ENCODE assay signal across 8 mouse cellular contexts in genomic region chr16:17488478-17489468, GRCm38 (mm10). TPM values are rescaled to one million over a fixed set of nuclear protein-coding genes. Genes with fewer than 3 reads are reported as not detected.
DNase-seq lines count a peak whose midpoint lies in the region; ATAC-seq and TF ChIP-seq lines count a peak whose summit lies in the region.

No protein-coding gene starts in this region.

- H3K4me1 ChIP-seq in lung, embryonic 15.5 days = peaks cover 17% of the 10 kb centered on the region
- peaks cover 13% of the 10 kb centered on the region for H3K4me1 ChIP-seq in hindbrain, embryonic 10.5 days (replicated peaks)
- H3K4me1 ChIP-seq in liver, embryonic 14.5 days (replicated peaks; ENCODE audit: control insufficient read depth in 2 of 2, insufficient read depth in 2 of 2, low read length in 1 of 2) = 0 out of 4 replicates have a peak, but pooled peaks cover 0 to 2% of the 10 kb centered on the region in 2 experiments
- no peaks in the 10 kb centered on the region for H3K4me1 ChIP-seq in stomach, postnatal 0 days (replicated peaks; ENCODE audit: control insufficient read depth, insufficient read depth)

- H3K9ac ChIP-seq in lung, embryonic 15.5 days = no peak overlapping the region; the same call in 1 of the 2 replicates
- H3K9ac ChIP-seq in liver, embryonic 14.5 days (replicated peaks) = no peak overlapping the region
- H3K9ac ChIP-seq in stomach, postnatal 0 days (ENCODE audit: low read length) = peak overlapping the region; percentile 56; the same call in 1 of the 2 replicates

- peak overlapping the region; percentile 78 for H3K4me2 ChIP-seq in lung, embryonic 15.5 days
- H3K4me2 ChIP-seq in liver, embryonic 14.5 days (ENCODE audit: low read depth) = peak overlapping the region; percentile 84
- H3K4me2 ChIP-seq in stomach, postnatal 0 days (replicated peaks; ENCODE audit: low read depth) = peak overlapping the region; percentile 80

- peaks cover 31% of the 10 kb centered on the region for H3K36me3 ChIP-seq in lung, embryonic 15.5 days
- H3K36me3 ChIP-seq in hindbrain, embryonic 10.5 days = peaks cover 42% of the 10 kb centered on the region
- H3K36me3 ChIP-seq in liver, embryonic 14.5 days (replicated peaks; ENCODE audit: control insufficient read depth, insufficient read depth, low read depth) = peaks cover 19% of the 10 kb centered on the region
- peaks cover 8% of the 10 kb centered on the region; the same call in 1 of the 2 replicates for H3K36me3 ChIP-seq in stomach, postnatal 0 days (ENCODE audit: control insufficient read depth, insufficient read depth, low read length)

- DNase-seq in lung, postnatal 25 days (ENCODE audit: low spot score) = no peak
- peak; percentile 38 for DNase-seq in brain, embryonic 14.5 days (ENCODE audit: low read depth)
- peak; percentile 12 for DNase-seq in hindbrain, embryonic 10.5 days (ENCODE audit: low spot score)
- DNase-seq in liver, embryonic 14.5 days (ENCODE audit: low read depth in 3 of 3, low spot score in 3 of 3) = no peak
- DNase-seq in stomach, postnatal 0 days (ENCODE audit: low spot score) = no peak
- DNase-seq in ovary, postnatal 36 days (ENCODE audit: low spot score) = no peak
- DNase-seq in Muller cell, postnatal 12 days (ENCODE audit: inconsistent ontology term) = no peak

- TF ChIP-seq EP300 in liver, embryonic 14.5 days (IDR thresholded peaks at IDR 0.05; ENCODE audit: low read depth) = no peak
- no peak for TF ChIP-seq EP300 in stomach, postnatal 0 days (optimal IDR thresholded peaks at IDR 0.05)

- H3K9me3 ChIP-seq in lung, embryonic 15.5 days = no peaks in the 10 kb centered on the region
- H3K9me3 ChIP-seq in hindbrain, embryonic 10.5 days = no peaks in the 10 kb centered on the region
- no peaks in the 10 kb centered on the region for H3K9me3 ChIP-seq in liver, embryonic 14.5 days (ENCODE audit: control insufficient read depth, low read length)
- H3K9me3 ChIP-seq in stomach, postnatal 0 days (ENCODE audit: control insufficient read depth, low read length) = no peaks in the 10 kb centered on the region

- TF ChIP-seq CTCF in brain, embryonic 14.5 days (IDR thresholded peaks at IDR 0.05; ENCODE audit: borderline replicate concordance, extremely low read depth, insufficient read depth, insufficient read length) = peak; percentile 23; the same call in 1 of the 2 replicates
- TF ChIP-seq CTCF in liver, embryonic 14.5 days (IDR thresholded peaks at IDR 0.05; ENCODE audit: low read depth) = peak; percentile 47
- peak; percentile 55 for TF ChIP-seq CTCF in stomach, postnatal 0 days (IDR thresholded peaks at IDR 0.05; ENCODE audit: low read depth)

- H3K27me3 ChIP-seq in lung, embryonic 15.5 days = peaks cover 18% of the 10 kb centered on the region
- peaks cover 23% of the 10 kb centered on the region for H3K27me3 ChIP-seq in hindbrain, embryonic 10.5 days (ENCODE audit: insufficient read depth, poor library complexity, severe bottlenecking)
- H3K27me3 ChIP-seq in liver, embryonic 14.5 days (ENCODE audit: control insufficient read depth, insufficient read depth, low read length) = peaks cover 7% of the 10 kb centered on the region; the same call in 1 of the 2 replicates
- no peaks in the 10 kb centered on the region for H3K27me3 ChIP-seq in stomach, postnatal 0 days (ENCODE audit: control insufficient read depth, insufficient read depth, low read length)

- H3K27ac ChIP-seq in lung, embryonic 15.5 days = no peak overlapping the region
- H3K27ac ChIP-seq in hindbrain, embryonic 10.5 days = no peak overlapping the region
- no peak overlapping the region for H3K27ac ChIP-seq in liver, embryonic 14.5 days
- no peak overlapping the region for H3K27ac ChIP-seq in stomach, postnatal 0 days (replicated peaks)

- TF ChIP-seq POLR2A in brain, embryonic 14.5 days (IDR thresholded peaks at IDR 0.05; ENCODE audit: borderline replicate concordance, extremely low read depth, insufficient read depth, insufficient read length, poor library complexity, severe bottlenecking) = no peak

- H3K4me3 ChIP-seq in lung, embryonic 15.5 days = peak overlapping the region; percentile 47
- peak overlapping the region; percentile 58 for H3K4me3 ChIP-seq in hindbrain, embryonic 10.5 days
- H3K4me3 ChIP-seq in liver, embryonic 14.5 days (ENCODE audit: insufficient read depth in 1 of 2, low read depth in 2 of 2, low read length in 2 of 2) = peak overlapping the region in 1 of 2 experiments; percentile 58; a peak in 2 of 4 replicates
- H3K4me3 ChIP-seq in stomach, postnatal 0 days (ENCODE audit: low read depth, low read length) = peak overlapping the region; percentile 40

- ATAC-seq in lung, embryonic 15.5 days (ENCODE audit: borderline replicate concordance, extremely low read depth, low FRiP score, low TSS enrichment) = no peak
- ATAC-seq in liver, embryonic 14.5 days (ENCODE audit: insufficient read depth) = 0 out of 2 replicates have a peak, but pooled peaks have one; percentile 1
- no peak for ATAC-seq in stomach, postnatal 0 days (ENCODE audit: low FRiP score, low TSS enrichment)

- WGBS in lung, embryonic 15.5 days = 39% methylated on average over 14 of the region's 14 CpGs
- WGBS in hindbrain, embryonic 10.5 days = 52% methylated on average over 14 of the region's 14 CpGs
- 50% methylated on average over 14 of the region's 14 CpGs for WGBS in liver, embryonic 14.5 days (ENCODE audit: insufficient replicate concordance)
- 44% methylated on average over 14 of the region's 14 CpGs for WGBS in stomach, postnatal 0 days

RNA-seq across cellular contexts. Expression of gene Aifm3, which starts 0.6 kb away (rescaled TPM):
- polyA plus RNA-seq in lung, embryonic 15.5 days (2015; fragmentation: Nextera tagmentation; extraction: Ambion mirVana) = 3.3 and 3.6 TPM in 2 replicates
- polyA plus RNA-seq in brain, embryonic 14.5 days (2012; rRNA removed) = 16.6 and 17.4 TPM in 2 replicates
- polyA plus RNA-seq in hindbrain, embryonic 10.5 days (2016; fragmentation: Nextera tagmentation; extraction: Ambion mirVana) = 2.2 and 3.7 TPM in 2 replicates
- polyA plus RNA-seq in liver, embryonic 14.5 days (2012; rRNA removed) = 0.67 and 1.3 TPM in 2 replicates
- polyA plus RNA-seq in liver, embryonic 14.5 days (2014; fragmentation: Nextera tagmentation; extraction: Ambion mirVana) = 0.53 and 0.99 TPM in 2 replicates
- 0.51 and 0.61 TPM in 2 replicates for polyA plus RNA-seq in stomach, postnatal 0 days (2015; fragmentation: Nextera tagmentation; extraction: Ambion mirVana)

RNA-seq across cellular contexts. Expression of gene Lztr1, which starts 19.7 kb away (rescaled TPM):
- polyA plus RNA-seq in lung, embryonic 15.5 days (2015; fragmentation: Nextera tagmentation; extraction: Ambion mirVana) = 79.9 TPM in 2 replicates
- polyA plus RNA-seq in brain, embryonic 14.5 days (2012; rRNA removed) = 309 and 395 TPM in 2 replicates
- 91.1 and 105 TPM in 2 replicates for polyA plus RNA-seq in hindbrain, embryonic 10.5 days (2016; fragmentation: Nextera tagmentation; extraction: Ambion mirVana)
- polyA plus RNA-seq in liver, embryonic 14.5 days (2012; rRNA removed) = 32.0 and 32.5 TPM in 2 replicates
- polyA plus RNA-seq in liver, embryonic 14.5 days (2014; fragmentation: Nextera tagmentation; extraction: Ambion mirVana) = 15.5 and 17.2 TPM in 2 replicates
- 27.3 and 34.4 TPM in 2 replicates for polyA plus RNA-seq in stomach, postnatal 0 days (2015; fragmentation: Nextera tagmentation; extraction: Ambion mirVana)

RNA-seq across cellular contexts. Expression of gene Crkl, which starts 37.0 kb away (rescaled TPM):
- 67.5 and 67.8 TPM in 2 replicates for polyA plus RNA-seq in lung, embryonic 15.5 days (2015; fragmentation: Nextera tagmentation; extraction: Ambion mirVana)
- polyA plus RNA-seq in brain, embryonic 14.5 days (2012; rRNA removed) = 58.5 and 66.4 TPM in 2 replicates
- polyA plus RNA-seq in hindbrain, embryonic 10.5 days (2016; fragmentation: Nextera tagmentation; extraction: Ambion mirVana) = 75.8 and 81.5 TPM in 2 replicates
- polyA plus RNA-seq in liver, embryonic 14.5 days (2012; rRNA removed) = 6.8 and 8.0 TPM in 2 replicates
- polyA plus RNA-seq in liver, embryonic 14.5 days (2014; fragmentation: Nextera tagmentation; extraction: Ambion mirVana) = 18.8 and 25.0 TPM in 2 replicates
- polyA plus RNA-seq in stomach, postnatal 0 days (2015; fragmentation: Nextera tagmentation; extraction: Ambion mirVana) = 29.1 and 30.0 TPM in 2 replicates

RNA-seq across cellular contexts. Expression of gene Thap7, which starts 42.2 kb away (rescaled TPM):
- polyA plus RNA-seq in lung, embryonic 15.5 days (2015; fragmentation: Nextera tagmentation; extraction: Ambion mirVana) = 54.5 and 56.8 TPM in 2 replicates
- 75.1 and 103 TPM in 2 replicates for polyA plus RNA-seq in brain, embryonic 14.5 days (2012; rRNA removed)
- polyA plus RNA-seq in hindbrain, embryonic 10.5 days (2016; fragmentation: Nextera tagmentation; extraction: Ambion mirVana) = 49.6 and 59.1 TPM in 2 replicates
- 20.4 and 21.8 TPM in 2 replicates for polyA plus RNA-seq in liver, embryonic 14.5 days (2012; rRNA removed)
- polyA plus RNA-seq in liver, embryonic 14.5 days (2014; fragmentation: Nextera tagmentation; extraction: Ambion mirVana) = 19.7 and 24.5 TPM in 2 replicates
- polyA plus RNA-seq in stomach, postnatal 0 days (2015; fragmentation: Nextera tagmentation; extraction: Ambion mirVana) = 41.0 and 42.4 TPM in 2 replicates

Comparison
In these comparisons a context has a peak if more than half of its experiments do, and no peak if none do; other contexts are left out.
1. DNase-seq: peak in brain, embryonic 14.5 days (single experiment) and hindbrain, embryonic 10.5 days (single experiment); none in lung, postnatal 25 days (single experiment), liver, embryonic 14.5 days (0 of 3), stomach, postnatal 0 days (single experiment), ovary, postnatal 36 days (single experiment) and Muller cell, postnatal 12 days (single experiment).
2. Peak in every context shown above with its lines, with median percentiles within 50 percentile points of each other: H3K4me2 ChIP-seq and CTCF ChIP-seq.